Mouse (Mus musculus) gastrocnemius, postnatal 25 days (tissue): Measurements from ENCODE around the gene Tmem86b. TPM values are rescaled to one million over a fixed set of nuclear protein-coding genes. Genes with fewer than 3 reads are reported as not detected.

Experiments used
- DNase-seq: peaks from one replicate; pipeline ENCODE4 v3.0.0; 2022
- long read RNA-seq, 2 experiments: library from polyadenylated mRNA; stranded (forward); transcript quantifications; one replicate each; pipeline ENCODE4 v2.0.0; 2021
- total RNA-seq, 2 experiments: library from RNA; stranded (reverse); gene quantifications; 1 replicate in 1 of 2; 2 replicates in 1 of 2; pipeline ENCODE4 v1.2.3; 2021

The Tmem86b gene
- 1 to 10 TPM; 2.4 to 3.0 TPM for total RNA-seq
- long read RNA-seq, experiment 1, partial matches to known transcripts = 0 of 3 reads
- long read RNA-seq, experiment 1, other reads (novel, unspliced or antisense) = 2 of 3 reads
- long read RNA-seq, experiment 2 = 0 reads

DNA sequence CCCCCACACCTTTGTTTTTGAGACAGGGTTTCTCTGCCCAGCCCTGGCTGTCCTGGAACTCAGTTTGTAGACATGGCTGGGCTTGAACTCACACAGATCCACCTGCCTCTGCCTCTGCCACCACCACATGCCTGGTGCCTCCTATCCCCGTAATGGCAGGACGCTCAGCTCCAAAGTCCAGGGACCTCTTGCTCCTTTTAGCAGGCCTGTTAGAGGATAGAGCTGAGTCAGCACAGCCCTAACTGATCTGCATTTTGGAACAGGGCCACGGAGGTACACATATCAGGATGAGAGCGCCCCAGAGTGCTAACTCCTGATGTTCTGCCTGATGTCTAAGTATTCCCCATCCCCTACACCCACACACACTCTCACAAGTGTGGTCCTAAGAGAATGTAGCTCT, at the start of gene Tmem86b:
Gene Tmem86b (minus strand): TSS at position 392 of the 400 bp plus-strand sequence.
- no peak for DNase-seq

DNA sequence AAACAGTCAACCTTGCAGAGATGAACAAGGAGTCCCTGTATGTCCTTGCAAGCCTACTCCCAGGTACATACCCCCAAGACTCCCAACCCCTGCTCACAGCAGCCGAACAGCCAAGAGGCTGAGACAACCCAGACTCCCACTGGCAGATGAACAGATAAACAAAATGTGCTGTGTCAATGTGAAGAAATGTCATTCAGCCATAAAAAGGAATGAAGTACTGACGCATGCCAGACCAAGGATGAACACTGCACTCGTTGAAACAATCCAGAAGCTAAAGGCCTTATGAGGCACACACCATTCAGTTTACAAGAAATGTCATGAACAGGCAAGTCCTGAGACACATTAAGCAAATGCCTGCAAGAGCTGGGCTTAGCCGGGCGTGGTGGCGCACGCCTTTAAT, 44.0 kb upstream of the Tmem86b start:
- no peak for DNase-seq

DNA sequence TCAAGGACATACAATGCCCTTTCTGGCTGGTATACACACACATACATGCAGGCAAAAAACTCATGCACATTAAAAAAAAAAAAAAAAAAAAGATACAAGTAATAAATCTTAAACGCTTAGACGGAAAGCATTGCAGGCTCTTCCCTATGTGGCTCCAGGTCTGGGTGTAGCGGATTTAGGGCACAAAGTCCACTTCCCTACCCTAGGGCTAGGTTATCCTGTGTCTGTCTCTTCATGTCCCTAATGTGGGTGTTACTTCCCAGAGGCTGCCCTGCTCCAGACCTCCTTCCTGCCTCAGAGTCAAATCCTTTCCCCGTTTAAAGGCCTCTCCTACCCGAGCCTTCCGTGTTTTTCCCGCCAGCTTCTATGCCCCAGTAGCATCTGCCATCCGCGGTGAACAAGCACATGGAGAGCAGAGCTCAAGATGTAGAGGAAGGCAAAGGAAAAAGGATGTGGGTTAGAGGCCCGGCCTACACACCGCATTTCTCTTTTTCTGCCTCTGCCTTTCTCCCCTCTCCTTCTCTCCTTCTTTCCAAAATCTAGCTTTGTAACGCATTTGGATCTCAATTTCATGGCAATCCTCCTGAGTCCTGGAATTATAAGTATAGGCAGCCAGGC, 43.0 kb upstream of the Tmem86b start:
- no peak for DNase-seq

DNA sequence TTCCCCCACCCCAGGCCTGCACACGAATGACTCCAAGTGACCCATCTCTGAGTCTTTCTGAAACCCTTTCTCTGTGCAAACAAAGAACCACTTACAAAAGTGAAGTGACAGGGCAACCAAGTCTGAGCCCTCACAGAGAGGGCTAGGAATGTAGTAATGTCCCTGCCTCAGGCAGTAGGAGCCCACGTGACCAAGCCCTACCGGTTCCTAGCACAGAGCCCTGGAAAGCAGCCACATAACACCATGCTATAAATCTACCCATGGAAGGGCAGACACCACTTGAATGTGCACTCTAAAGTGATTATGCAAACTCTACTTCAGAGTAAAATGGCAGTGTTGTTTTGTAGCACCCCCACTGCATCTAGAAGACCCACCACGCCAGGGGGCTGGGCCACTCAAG, 40.7 kb upstream of the Tmem86b start:
- no peak for DNase-seq

DNA sequence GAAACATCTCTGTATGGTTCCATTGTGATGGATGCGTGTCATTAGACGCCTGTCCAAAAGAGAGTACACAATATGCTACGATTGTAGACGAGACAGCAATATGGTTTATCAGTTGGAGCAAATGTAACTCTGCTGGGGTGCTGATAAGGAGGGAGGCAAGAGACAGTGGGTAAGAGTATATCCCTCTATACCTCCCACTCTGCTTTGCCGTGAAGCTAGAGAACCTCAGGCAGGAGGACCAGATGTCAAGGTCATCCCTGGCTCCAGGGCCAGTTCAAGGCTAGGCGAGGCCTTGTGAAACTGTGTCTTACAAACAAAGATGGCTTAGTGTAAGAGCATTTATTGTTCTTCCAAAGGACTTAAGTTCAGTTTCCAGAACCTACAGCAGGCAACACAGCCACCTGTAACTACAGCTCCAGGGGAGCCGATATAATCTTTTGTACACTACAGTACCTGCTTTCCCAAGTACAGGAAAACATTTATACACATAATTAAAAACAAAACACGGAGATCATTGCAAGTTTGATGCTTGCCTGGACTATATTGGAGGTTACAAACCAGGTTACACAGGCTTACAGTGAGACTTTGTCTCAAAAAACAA, 39.5 kb upstream of the Tmem86b start:
- no peak for DNase-seq

DNA sequence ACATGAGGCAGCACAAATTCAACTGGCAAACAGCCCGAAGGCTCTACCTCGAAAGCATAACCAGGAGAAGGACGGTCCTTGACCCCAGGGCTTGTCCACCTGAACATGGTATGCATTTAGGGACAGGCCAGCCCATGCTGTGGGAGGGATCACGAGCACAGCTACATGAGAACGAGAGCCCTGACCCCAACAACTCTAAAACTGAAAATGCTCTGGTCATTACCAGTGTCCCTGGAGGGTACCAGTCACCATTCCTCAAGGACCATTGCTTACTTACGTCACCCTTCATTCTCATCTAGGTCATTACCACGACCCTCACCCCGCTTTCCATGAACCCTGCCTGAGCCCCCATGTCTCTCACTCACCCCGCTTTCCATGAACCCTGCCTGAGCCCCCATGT, 37.9 kb upstream of the Tmem86b start:
- DNase-seq = no peak

DNA sequence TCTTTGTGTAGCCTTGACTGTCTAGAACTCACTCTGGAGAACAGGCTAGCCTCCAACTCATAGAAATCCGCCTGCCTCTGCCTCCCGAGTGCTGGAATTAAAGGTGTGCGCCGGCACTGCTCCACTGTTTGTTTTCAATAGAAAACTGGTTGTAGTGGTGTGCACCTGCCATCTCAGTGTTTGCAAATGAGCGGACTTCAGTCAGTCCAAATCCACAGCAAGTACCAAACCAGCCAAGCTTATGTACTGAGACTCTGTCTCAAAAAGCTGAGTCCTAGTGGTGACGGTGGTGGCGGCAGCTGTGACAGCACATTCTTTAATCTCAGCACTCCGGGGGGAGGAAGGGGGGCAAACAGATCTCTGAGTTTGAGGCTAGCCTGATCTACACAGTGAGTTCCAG, 37.3 kb upstream of the Tmem86b start:
- DNase-seq = no peak

DNA sequence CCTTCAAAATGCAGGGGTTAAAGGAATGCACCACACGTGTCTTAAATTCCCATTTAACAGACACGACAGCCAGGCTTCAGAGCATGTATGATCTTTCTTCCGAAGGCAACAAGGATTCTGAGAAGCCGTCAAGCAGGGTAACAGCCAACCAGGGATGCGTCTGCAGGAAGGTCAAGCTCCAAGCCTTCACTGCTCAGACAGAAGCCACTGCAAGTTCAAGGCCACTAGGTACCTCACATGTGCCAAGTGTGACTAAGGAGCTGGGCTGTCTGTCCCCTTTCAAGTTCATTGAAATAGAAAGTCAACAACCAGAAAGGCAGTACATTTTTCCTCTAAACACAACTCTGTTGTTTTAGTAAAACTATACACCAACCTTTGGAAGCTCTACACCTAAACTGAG, 35.6 kb upstream of the Tmem86b start:
- DNase-seq = no peak

DNA sequence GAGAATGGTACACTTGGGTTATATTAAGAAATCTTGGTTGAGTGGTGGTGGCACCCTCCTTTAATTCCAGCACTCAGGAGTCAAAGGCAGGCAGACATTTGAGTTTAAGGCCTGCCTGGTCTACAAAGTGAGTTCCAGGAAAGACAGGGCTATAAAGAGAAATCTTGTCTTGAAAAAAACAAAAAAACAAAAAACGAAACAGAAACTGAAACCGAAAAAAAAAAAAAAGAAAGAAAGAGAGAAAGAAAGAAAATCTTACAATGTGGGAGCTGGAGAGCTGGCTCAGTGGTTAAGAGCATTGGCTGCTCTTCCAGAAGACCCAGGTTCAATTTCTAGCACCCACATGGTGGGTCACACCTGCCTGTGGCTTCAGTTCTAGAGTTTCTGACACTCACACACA, 32.5 kb upstream of the Tmem86b start:
- no peak for DNase-seq

DNA sequence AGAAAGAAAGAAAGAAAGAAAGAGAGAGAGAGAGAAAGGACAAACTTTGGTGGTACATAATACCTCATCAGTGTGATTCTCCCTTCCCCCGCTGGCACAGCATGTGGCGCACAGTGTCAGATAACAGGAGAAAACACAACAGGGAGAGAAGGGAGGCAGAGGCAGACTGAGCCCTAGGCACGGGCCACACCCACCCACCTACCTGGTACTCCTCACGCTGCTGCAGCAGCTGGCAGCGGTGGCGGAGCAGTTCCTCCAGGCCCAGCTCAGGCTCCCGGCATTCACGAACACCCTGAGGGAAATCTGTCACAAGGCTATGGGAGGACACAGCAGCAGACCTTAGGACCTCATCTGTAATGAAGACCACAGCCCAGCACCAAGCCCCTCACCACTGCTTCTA, 32.0 kb upstream of the Tmem86b start:
- DNase-seq = no peak

DNA sequence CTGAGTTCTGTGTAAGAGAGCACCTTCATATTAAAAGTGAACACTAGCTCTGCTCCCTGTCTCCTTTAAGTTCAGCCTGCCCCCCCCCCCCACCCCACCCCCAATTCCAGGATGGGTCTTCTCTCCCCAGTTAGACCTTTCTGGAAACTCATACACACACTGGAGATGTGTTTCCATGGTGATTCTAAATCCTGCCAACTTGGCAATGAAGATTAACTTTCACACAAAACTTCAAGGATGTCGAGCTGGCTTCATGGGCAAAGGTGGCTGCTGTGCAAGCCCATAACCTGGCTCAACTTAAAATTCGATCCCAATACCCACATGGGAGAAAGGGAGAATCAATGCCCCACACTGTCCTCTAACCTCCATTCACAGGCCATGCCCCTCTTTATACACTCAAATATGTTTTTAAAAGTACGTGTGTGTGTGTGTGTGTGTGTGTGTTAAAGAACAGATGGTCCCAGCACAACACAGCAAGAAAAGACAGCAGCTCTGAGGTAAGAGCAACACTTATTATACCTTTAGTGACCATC, 28.8 kb upstream of the Tmem86b start:
- DNase-seq = no peak

DNA sequence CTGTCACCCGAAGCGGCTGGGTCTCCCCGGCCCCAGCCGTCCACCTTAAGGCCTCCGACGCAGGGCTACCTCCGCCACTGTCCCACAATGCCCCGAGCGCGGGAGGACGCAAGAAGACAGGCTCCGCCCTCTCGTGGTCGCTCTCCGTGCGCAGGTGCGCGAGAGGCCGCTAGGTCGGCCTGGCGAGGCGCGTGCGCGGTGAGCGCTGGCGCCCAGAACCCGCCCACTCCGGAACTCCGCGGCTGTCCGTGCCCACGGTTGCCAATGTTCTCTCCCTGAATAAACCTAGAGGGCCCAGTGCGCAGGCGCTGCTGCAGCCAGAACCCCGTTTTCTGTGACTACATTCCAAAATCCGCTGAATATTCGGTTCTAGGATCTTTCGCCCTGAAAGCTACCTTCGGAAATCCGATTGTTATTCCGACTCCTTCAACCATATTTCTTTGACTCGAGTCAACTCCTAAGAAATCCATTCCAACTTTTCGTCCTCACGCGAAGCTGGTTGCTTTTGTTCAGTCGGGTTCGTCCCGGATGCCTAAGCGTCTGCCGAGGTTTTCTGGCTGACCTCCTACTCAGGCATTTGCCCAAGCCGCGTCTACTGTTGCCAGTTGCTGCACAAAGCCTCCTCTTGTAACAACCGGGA, 27.8 kb upstream of the Tmem86b start, which contains the start of gene Ppp6r1:
Gene Ppp6r1 (minus strand): TSS at position 108 of the 640 bp plus-strand sequence.
- peak; percentile 98 for DNase-seq

DNA sequence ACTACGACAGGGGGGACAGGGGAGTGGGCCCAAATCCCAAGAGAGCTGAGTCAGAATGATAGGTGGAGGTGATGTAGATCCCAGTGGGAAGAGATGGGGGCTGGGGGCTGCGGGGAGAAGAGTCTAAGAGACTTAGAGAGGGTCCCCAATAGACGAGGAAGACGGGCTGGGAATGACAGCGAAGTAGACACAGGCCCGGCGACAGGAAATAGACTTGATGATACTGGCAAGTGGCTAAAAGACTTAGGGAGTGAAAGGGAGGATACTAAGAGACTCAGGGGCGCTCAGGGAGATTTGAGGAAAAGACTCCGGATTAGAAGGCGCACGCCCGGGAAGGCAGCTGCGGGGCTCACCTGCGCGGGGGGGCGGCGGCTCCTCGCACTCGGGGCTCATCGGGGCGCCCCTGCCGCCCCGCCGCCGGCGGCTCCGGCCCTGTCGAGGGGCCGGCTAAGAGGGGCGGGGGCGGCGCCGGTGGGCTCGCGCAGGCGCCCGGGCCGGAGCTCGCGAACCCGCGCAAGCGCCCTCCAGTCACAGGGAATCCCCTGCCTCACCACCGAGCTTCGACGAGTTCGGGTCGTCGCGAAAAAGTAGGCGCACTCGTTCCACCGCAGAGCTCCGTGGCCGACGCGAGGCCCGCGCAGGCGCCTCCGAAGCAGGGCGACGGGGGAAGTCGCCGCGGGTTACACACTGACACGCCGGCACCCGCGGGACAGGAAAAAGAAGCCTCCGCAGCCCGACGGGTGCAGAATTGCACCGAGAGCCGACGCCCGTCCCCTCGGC, 27.1 kb upstream of the Tmem86b start:
- no peak for DNase-seq

DNA sequence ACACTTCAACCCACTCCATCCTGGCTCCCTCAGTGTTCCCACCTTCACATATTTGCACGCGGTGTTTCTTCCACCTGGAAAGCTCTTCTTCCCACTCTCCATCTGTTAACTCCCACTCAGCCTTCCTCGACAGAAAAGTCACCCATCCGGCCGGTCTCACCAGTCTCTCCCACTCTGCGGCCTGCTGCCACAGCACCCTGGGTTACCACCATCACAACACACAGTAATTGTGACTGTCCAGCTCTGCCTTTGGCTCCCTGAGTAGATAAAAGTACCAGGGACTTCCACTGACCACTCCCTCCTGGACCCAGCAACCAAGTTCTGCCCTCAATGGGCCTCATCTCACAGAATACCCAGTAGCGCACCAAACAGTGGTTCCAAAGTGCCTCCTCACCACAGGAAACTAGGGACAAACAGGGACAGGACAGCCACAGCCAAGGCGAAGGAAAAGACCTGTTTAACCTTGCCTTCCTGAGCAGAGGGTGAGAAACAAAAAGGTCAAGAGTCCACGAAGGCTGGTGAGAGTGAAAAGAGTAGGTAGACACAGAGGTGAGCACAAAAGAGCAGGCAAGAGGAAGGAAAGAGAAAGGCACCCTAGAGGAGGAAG, 26.4 kb upstream of the Tmem86b start:
- no peak for DNase-seq

DNA sequence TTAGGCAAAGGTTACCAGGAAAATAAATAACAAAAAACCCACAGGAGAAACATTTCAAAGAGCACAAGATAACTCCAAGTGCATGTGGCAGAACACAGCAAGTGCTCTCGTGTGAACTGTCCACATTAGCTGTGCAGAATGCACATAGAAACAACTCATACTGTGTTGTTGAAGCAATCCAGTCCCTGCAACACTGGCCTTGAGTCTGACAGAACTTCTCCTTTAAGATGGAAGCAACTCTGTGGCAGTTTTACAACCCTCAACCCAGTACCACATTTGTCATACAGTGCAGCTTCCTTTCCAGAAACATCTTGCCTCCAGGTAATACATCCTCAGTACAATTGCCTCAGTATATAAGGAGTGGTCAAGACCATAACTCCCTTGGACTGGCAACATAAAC, 25.6 kb upstream of the Tmem86b start:
- no peak for DNase-seq

DNA sequence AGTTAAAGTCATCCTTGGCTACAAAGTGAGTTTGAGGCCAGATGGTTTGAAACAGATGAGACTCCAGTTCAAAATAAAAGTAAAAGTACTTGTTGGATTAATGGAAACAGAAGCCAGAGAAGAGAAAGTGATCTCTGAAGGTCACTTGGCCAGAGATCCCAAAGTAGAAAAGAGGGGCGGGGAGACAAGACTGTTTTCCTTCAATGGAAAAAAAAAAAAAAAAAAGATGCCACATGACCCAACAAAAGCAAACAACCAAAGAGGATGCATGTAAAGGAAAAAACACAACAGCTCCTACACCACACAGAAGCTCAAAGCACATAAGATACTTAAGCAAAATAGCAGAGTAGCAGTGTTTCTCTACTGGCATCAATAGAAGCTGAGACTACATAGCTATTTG, 24.7 kb upstream of the Tmem86b start:
- no peak for DNase-seq

DNA sequence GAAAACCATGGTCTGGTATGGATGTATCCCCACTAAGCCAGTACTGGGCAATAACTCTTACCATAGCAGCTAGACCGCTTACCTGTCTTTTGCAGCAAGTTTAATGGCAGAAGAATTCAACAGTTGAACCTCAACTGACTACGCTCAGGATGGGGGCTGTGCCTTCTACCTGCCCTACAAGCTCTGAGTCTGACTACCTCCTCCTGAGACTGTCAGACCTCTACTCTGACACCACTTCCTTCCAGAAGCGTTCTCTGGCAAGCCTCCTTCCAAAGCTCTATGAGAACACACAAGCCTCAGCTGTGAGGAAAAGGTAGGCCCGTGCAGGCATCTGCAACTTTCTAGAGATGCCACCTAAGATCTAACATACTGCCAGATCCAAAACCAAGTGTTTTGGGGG, 24.2 kb upstream of the Tmem86b start:
- DNase-seq = no peak

DNA sequence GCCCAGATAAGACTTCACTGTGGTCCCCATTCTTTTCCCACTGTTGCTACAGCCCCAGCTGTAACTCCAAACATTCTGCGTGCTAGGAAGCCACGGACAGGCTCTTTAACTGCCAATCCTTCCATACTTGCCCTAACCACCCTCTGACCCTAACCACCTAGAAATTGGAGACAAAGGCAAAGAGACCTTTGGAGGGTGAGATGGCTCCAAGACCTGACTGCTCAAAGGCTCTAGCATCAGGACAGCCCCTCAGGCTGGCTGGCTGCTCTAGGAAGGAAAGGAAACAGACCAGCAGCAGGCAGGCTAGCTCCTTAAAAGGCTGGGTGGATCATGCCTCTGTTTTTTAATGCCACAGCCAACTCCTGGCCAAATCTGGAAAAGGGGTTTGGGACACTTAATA, 23.0 kb upstream of the Tmem86b start:
- no peak for DNase-seq

DNA sequence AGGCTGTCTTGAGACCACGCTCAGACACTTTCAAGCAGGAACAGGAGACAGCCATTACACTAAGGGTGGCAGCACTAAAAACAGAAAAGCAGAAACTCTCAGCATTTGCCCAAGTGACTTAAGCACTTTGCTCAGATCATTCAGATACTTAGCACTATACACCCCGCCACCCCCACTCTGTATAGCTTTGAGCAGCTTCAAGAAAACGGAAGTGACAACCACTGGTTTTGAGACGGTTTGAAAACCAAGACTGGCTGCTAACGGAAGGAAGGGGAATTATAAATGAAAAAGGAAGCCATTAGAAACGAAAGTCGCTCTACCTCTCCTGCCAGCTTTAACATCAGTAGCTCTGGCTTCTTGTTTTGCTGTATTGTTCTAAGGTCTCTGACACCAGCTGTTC, 22.6 kb upstream of the Tmem86b start:
- no peak for DNase-seq

DNA sequence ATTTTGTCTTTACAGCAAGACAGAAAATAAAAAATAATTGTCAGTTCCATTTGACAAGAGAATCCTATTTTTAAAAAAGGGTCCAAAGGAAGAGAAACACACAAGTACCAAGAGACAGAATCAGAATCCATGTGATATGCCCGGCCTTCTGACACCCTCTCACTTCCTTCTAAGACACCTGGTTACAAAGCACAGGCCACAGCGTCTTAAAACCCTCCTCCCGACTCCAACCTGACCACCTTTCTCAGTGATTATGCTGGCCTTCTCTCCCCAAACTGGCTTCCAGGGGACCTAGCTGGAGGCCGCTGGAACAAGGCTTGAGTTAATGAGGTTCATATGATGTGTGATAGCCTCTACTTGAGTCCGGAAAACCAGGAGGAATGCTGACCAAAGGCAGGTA, 22.1 kb upstream of the Tmem86b start:
- DNase-seq = no peak

DNA sequence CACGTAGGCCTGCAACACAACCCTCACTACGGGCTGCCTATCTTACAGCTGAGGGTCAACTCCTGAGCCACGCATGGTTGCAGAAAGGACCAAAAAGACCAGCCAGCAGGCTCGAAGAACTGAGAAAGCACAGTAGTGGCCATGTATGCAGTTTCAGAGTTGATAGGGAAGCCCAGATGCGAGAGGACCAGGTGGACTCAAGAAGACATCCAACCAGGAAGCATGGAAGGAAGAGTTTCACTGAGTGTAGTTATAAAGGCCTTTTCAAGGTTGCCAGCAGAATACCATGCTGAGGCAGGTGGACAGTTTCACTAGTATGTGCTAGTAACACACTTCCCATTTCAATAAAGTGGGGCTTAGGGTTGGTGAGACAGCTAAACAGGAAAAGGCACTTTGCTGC, 21.5 kb upstream of the Tmem86b start:
- no peak for DNase-seq

DNA sequence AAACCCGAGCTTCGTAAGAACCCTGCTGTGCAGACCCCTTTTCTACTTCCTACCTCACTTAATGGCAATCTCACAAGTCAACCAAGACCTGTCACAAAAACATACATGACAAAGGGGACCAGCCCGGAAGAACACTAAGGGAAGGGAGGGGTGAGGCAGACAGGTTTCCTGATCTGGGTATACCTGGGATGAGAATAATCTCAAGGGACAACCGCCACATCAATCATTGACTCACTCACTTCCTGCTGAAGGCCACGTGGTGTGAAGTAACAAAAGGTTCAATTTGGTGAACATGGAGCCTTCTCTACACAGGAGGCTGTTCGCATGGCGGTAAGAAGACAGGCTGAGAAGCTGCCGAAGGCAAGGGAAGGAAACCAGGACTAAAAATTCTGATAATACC, 20.4 kb upstream of the Tmem86b start:
- no peak for DNase-seq
